Mouse (Mus musculus) limb, embryonic 13.5 days (tissue): ENCODE data around the gene Metap2. TPM values are rescaled to one million over a fixed set of nuclear protein-coding genes. Genes with fewer than 3 reads are reported as not detected.

Experiments
- ATAC-seq: fragments of 200-750 bp; cut with Nextera tagmentation; 2 replicates; pipeline ENCODE4 v1.8.0; 2017; ENCODE audit warnings: low read depth, moderate number of reproducible peaks, moderate TSS enrichment; ENCODE audit not compliant: low FRiP score
- H3K27ac ChIP-seq: fragments of 300-500 bp; sonication (generic); 2 replicates; pipeline ENCODE4 v1.5.1; 2015; ENCODE audit warnings: inconsistent platforms, mild to moderate bottlenecking, moderate library complexity
- H3K27me3 ChIP-seq: fragments of 300-500 bp; sonication (generic); 2 replicates; pipeline ENCODE4 v1.6.1; 2015; ENCODE audit warnings: mild to moderate bottlenecking, inconsistent platforms
- H3K36me3 ChIP-seq: fragments of 300-500 bp; sonication (generic); 2 replicates; pipeline ENCODE4 v1.6.1; 2015; ENCODE audit warnings: inconsistent platforms, mild to moderate bottlenecking, moderate library complexity
- H3K4me1 ChIP-seq: fragments of 300-500 bp; sonication (generic); 2 replicates; pipeline ENCODE4 v1.6.1; 2015; ENCODE audit warnings: inconsistent platforms
- H3K4me2 ChIP-seq: fragments of 300-500 bp; sonication (generic); replicated peaks from 2 replicates; pipeline ENCODE4 v1.6.1; 2015; ENCODE audit warnings: inconsistent platforms, mild to moderate bottlenecking, moderate library complexity
- H3K4me3 ChIP-seq: fragments of 300-500 bp; sonication (generic); 2 replicates; pipeline ENCODE4 v1.5.1; 2015; ENCODE audit warnings: moderate library complexity, mild to moderate bottlenecking, inconsistent platforms
- H3K9ac ChIP-seq: fragments of 300-500 bp; sonication (generic); 2 replicates; pipeline ENCODE4 v1.6.1; 2015; ENCODE audit warnings: mild to moderate bottlenecking, inconsistent platforms
- H3K9me3 ChIP-seq: fragments of 300-500 bp; sonication (generic); 2 replicates; pipeline ENCODE4 v1.6.1; 2016; ENCODE audit warnings: inconsistent platforms
- WGBS: fragments of 180-500 bp; shearing (Covaris S2); methylation state at CpG from one replicate; pipeline ENCODE4 v1.1.7; 2015; 5-methylcytosine and 5-hydroxymethylcytosine counted together
- polyA plus RNA-seq: library from polyadenylated mRNA; unstranded; fragments of >200 nt; fragmentation: Nextera tagmentation; extraction: Ambion mirVana; gene quantifications from 2 replicates; pipeline ENCODE4 v1.2.1, GENCODE M21; 2015

The Metap2 gene
- polyA plus RNA-seq, 1 experiment from 2014 or later, result 188 TPM

GRCm38 (mm10) chr10:93909015-93909414 lies 12.1 kb upstream of the Metap2 start:
- no peak overlapping the region for H3K9ac ChIP-seq
- no peaks in the 10 kb centered on the region for H3K27me3 ChIP-seq
- no peaks in the 10 kb centered on the region for H3K36me3 ChIP-seq
- no peak overlapping the region for H3K27ac ChIP-seq
- no peak overlapping the region for H3K4me2 ChIP-seq
- ATAC-seq, result no peak
- H3K9me3 ChIP-seq, result no peaks in the 10 kb centered on the region
- peaks cover 8% of the 10 kb centered on the region for H3K4me1 ChIP-seq
- WGBS, result 81% methylated on average over 1 of the region's 1 CpGs
- no peak overlapping the region for H3K4me3 ChIP-seq

DNA sequence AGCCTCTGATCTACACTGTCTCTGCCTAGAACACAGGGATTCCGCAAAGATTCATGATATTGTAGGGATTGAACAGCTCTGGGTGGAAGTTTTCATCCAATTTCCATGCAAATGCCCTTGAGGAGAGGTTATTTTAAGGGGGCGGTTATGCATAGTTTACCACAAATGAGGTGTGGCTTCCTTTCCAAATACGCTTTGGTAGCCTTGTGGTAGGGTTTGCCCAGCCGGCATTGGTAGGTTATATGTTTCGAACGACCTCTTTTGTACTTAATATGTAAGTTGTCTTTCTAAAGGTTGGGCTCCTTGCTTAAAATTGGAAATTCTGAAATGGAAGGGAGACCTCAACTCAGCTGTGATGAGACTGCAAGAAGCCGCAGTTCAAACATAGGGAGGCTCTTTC lies 11.6 kb upstream of the Metap2 start:
- Histone ChIP-seq H3K27me3 (no peaks in the 10 kb centered on the region), H3K36me3 (no peaks in the 10 kb centered on the region), H3K9ac (no peak overlapping the region), H3K4me3 (no peak overlapping the region), H3K4me2 (no peak overlapping the region), H3K9me3 (no peaks in the 10 kb centered on the region), H3K4me1 (peaks cover 8% of the 10 kb centered on the region), H3K27ac (no peak overlapping the region)
- ATAC-seq, result no peak
- WGBS, result 90% methylated on average over 7 of the region's 7 CpGs

GRCm38 (mm10) chr10:93907376-93907775 lies 10.5 kb upstream of the Metap2 start:
- Histone ChIP-seq H3K9ac (no peak overlapping the region), H3K9me3 (no peaks in the 10 kb centered on the region), H3K4me3 (no peak overlapping the region), H3K36me3 (no peaks in the 10 kb centered on the region), H3K4me2 (no peak overlapping the region), H3K27me3 (no peaks in the 10 kb centered on the region), H3K27ac (no peak overlapping the region), H3K4me1 (peaks cover 8% of the 10 kb centered on the region)
- 25% methylated on average over 10 of the region's 10 CpGs for WGBS
- no peak for ATAC-seq

DNA sequence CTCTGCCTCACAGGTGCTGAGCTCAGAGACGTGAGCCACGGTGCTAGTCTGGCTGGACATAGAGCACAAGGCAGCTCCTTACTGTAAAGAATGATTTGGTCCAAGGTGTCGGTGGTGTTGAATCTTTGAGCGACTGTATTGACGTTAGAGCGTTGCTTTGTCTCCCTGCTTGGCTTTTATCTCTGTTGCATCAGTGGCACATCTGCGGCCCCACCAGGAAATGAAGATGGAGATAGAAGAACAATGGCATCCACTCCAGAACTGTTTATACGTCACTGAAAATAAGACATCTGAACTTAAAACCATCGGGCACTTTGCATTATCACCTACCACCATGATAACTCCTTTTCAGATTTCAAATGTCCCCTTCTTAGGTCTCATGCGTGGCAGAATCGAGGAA lies 3.0 kb upstream of the Metap2 start:
- Histone ChIP-seq H3K9me3 (no peaks in the 10 kb centered on the region), H3K27me3 (no peaks in the 10 kb centered on the region), H3K4me1 (no peaks in the 10 kb centered on the region), H3K27ac (no peak overlapping the region), H3K4me3 (no peak overlapping the region), H3K36me3 (no peaks in the 10 kb centered on the region), H3K9ac (no peak overlapping the region), H3K4me2 (no peak overlapping the region)
- 86% methylated on average over 11 of the region's 11 CpGs for WGBS
- ATAC-seq, result no peak

DNA sequence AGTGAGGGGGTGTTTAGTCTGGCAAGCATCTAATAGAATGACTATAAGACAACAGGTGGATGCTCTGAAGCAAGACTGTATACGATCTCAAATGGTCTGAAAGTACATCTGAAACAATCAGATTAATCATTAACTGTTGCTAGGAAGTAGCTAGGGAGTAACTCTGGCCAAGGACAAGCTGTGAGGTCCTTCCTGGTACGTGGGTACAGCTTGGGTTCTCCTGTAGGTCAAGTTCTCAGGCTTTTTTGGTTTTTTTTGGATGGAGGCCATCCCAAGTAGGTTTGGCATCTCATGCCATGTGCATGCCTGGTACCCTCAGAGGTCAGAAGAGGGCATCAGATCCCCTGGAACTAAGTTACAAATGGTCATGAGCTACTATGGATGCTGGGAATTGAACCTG lies 2.4 kb upstream of the Metap2 start:
- Histone ChIP-seq H3K4me3 (no peak overlapping the region), H3K36me3 (no peaks in the 10 kb centered on the region), H3K27ac (no peak overlapping the region), H3K9ac (no peak overlapping the region), H3K27me3 (no peaks in the 10 kb centered on the region), H3K9me3 (no peaks in the 10 kb centered on the region), H3K4me1 (no peaks in the 10 kb centered on the region), H3K4me2 (no peak overlapping the region)
- WGBS, result 58% methylated on average over 2 of the region's 2 CpGs
- ATAC-seq, result no peak

DNA sequence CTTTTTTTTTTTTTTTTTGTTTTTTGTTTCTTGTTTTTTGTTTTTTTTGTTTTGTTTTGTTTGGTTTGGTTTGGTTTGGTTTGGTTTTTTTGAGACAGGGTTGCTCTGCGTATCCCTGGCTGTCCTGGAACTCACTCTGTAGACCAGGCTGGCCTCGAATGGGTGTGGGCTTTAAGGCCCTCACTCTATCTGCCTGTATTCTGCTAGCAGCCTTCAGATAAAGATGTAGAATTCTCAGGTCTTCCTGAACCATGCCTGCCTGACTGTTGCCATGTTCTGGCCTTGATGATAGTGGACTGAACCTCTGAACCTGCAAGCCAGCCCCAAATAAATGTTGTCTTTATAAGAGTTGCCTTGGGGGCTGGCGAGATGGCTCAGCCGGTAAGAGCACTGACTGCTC lies 4.3 kb downstream of the Metap2 start:
- H3K27ac ChIP-seq, result no peak overlapping the region
- no peak for ATAC-seq
- no peaks in the 10 kb centered on the region for H3K27me3 ChIP-seq
- H3K4me3 ChIP-seq, result no peak overlapping the region
- H3K36me3 ChIP-seq, result no peaks in the 10 kb centered on the region
- no peak overlapping the region for H3K9ac ChIP-seq
- WGBS, result 86% methylated on average over 4 of the region's 4 CpGs
- H3K4me1 ChIP-seq, result peaks cover 12% of the 10 kb centered on the region
- H3K4me2 ChIP-seq, result no peak overlapping the region
- no peaks in the 10 kb centered on the region for H3K9me3 ChIP-seq

- Histone ChIP-seq H3K4me2 (peak overlapping the region; percentile 92; the same call in 1 of the 2 replicates), H3K27ac (no peak overlapping the region), H3K4me3 (no peak overlapping the region), H3K9me3 (no peaks in the 10 kb centered on the region), H3K36me3 (peaks cover 10% of the 10 kb centered on the region), H3K4me1 (peaks cover 12% of the 10 kb centered on the region), H3K27me3 (no peaks in the 10 kb centered on the region), H3K9ac (no peak overlapping the region)
- ATAC-seq, result no peak
- WGBS, result 93% methylated on average over 1 of the region's 1 CpGs
Observed at GRCm38 (mm10) chr10:93891031-93891430, 5.9 kb downstream of the Metap2 start.

GRCm38 (mm10) chr10:93890565-93890964 lies 6.3 kb downstream of the Metap2 start:
- Histone ChIP-seq H3K36me3 (peaks cover 15% of the 10 kb centered on the region), H3K4me1 (peaks cover 12% of the 10 kb centered on the region), H3K27me3 (no peaks in the 10 kb centered on the region), H3K9ac (peak overlapping the region; percentile 96; the same call in 1 of the 2 replicates), H3K9me3 (no peaks in the 10 kb centered on the region), H3K27ac (no peak overlapping the region), H3K4me2 (peak overlapping the region; percentile 92), H3K4me3 (peak overlapping the region; percentile 99; the same call in 1 of the 2 replicates)
- no peak for ATAC-seq
- WGBS, result 72% methylated on average over 4 of the region's 4 CpGs

DNA sequence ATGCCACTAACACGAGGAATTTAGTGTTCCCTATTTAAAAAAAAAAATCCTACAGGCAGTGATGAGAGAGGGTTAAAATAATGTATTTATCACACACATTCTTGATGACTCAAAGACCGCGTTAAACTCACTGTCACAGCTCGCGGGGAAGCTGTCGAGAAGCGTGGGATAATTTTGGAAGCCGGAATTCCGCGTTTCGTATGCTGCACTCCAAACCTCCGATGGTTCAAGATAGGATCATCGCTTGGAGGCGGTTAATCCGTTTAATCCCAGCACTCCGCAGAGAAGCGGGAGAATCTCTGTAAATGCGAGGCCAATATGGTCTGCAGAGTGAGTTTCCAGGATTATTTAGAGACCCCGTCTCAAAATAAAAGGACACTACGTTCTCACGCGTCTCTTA lies 6.9 kb downstream of the Metap2 start:
- ATAC-seq, result no peak
- under 1% methylated on average over 22 of the region's 22 CpGs for WGBS
- Histone ChIP-seq H3K36me3 (peaks cover 21% of the 10 kb centered on the region), H3K27me3 (no peaks in the 10 kb centered on the region), H3K4me3 (peak overlapping the region; percentile 99), H3K4me2 (peak overlapping the region; percentile 92), H3K9ac (peak overlapping the region; percentile 96), H3K4me1 (peaks cover 12% of the 10 kb centered on the region), H3K9me3 (no peaks in the 10 kb centered on the region), H3K27ac (peak overlapping the region; percentile 85; the same call in 1 of the 2 replicates)

DNA sequence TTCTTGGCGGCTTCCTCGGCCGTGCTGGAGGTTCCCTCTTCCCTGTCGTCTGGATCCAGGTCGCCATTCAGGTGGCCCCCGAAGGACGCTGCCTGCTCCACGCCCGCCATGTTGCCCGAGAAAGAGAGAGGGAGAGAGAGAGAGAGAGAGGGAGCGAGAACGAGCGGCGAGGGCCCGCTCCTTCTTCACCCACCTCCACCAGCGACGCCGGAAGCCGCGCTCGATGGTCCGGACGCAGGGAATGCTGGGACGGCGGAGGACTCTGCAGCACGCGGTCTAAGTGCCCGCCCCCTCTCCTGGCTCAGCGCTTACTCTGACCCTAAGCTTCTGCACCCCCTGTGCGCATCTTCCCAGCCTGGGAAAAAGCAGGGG lies 7.3 kb downstream of the Metap2 start:
- Histone ChIP-seq H3K4me1 (peaks cover 12% of the 10 kb centered on the region), H3K27ac (peak overlapping the region; percentile 85), H3K4me2 (peak overlapping the region; percentile 92), H3K36me3 (peaks cover 25% of the 10 kb centered on the region), H3K4me3 (peak overlapping the region; percentile 99), H3K9ac (peak overlapping the region; percentile 96), H3K9me3 (no peaks in the 10 kb centered on the region), H3K27me3 (no peaks in the 10 kb centered on the region)
- 0% methylated on average over 20 of the region's 30 CpGs for WGBS
- peak; percentile 98 for ATAC-seq

DNA sequence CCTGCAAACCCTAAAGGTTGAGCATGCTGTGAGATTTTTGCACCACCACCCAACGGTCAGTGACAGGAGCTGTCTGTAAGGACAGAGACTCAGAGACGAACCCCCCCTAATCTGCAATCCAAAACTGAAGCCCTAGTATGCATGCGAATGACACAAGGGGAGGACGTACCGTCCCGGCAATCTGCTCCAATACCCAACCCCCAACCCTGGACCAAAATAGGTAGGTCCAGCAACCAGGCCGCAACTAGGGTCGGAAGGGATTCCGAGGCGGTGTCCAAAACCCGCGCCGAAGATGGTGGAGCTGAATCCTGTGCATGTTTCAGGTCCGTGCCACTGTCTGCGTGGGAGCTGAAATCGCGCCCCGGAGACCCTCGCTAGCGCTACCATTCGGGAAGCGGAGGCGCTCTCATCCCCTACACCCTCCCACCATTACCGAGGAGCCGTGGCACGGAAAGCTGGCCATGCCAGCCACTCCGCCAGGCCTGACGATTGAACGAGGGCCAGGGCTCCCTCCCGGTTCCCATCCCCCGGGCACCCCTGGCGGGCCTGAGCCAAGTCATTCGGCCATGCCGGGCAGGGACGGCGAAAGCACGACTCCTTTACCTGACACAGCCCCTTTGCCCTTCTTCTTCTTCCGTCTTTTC lies 7.8 kb downstream of the Metap2 start:
- Histone ChIP-seq H3K27me3 (no peaks in the 10 kb centered on the region), H3K4me3 (peak overlapping the region; percentile 99), H3K4me2 (peak overlapping the region; percentile 92), H3K27ac (peak overlapping the region; percentile 85), H3K36me3 (peaks cover 30% of the 10 kb centered on the region), H3K9ac (peak overlapping the region; percentile 96), H3K4me1 (peaks cover 12% of the 10 kb centered on the region), H3K9me3 (no peaks in the 10 kb centered on the region)
- under 1% methylated on average over 37 of the region's 38 CpGs for WGBS
- peak; percentile 46 for ATAC-seq

DNA sequence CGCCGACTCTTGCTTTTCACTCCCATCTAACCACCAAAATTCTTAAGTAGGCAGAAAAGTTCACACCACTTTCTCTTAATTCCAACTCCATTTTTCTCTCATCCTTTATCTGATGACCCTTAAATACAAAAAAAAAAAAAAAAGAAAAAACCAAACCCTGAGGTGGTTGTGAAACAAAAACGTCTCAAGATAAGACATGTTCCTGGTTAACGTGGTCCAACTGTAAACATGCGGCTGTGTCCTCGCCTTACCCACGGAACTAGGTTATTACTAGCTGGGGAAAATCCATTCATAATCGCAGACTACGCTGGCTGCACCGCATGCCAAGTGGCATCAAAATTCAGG lies 8.3 kb downstream of the Metap2 start:
- Histone ChIP-seq H3K27ac (no peak overlapping the region), H3K9me3 (no peaks in the 10 kb centered on the region), H3K4me2 (peak overlapping the region; percentile 92), H3K36me3 (peaks cover 35% of the 10 kb centered on the region), H3K9ac (peak overlapping the region; percentile 96), H3K4me3 (peak overlapping the region; percentile 99), H3K27me3 (no peaks in the 10 kb centered on the region), H3K4me1 (peaks cover 12% of the 10 kb centered on the region)
- WGBS, result 17% methylated on average over 10 of the region's 10 CpGs
- ATAC-seq, result no peak

DNA sequence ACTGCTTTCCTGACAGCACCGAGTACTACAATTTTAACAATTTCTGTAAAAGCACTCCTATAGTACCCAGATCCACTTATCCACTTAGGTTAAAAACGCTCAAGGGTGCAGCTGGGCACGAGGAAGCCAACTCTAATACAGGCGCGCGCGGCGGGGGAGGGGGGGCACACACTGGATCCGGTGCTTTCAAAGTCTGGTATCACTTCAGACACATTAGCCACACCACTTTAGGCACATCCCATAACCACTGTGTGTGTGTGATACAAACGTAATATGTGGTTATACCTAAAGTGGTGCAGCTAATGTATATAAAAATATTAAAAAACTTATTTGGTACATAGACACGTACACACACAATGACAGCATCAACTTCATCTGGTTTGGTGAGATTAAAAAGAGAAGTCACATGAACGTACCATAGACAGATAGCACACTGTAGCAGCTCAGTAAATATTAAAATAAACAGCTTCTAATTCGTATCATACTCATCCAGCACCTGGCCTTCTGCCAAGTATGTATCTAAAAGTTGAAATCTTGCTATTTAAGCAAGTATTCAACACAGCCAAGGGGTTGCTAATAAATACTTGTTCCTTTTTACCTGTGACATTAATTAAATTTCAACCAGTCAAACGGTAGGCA lies 10.9 kb downstream of the Metap2 start:
- Histone ChIP-seq H3K27ac (no peak overlapping the region), H3K9ac (no peak overlapping the region), H3K27me3 (no peaks in the 10 kb centered on the region), H3K4me2 (no peak overlapping the region), H3K9me3 (no peaks in the 10 kb centered on the region), H3K36me3 (peaks cover 44% of the 10 kb centered on the region), H3K4me1 (peaks cover 12% of the 10 kb centered on the region), H3K4me3 (no peak overlapping the region)
- no peak for ATAC-seq
- 93% methylated on average over 14 of the region's 14 CpGs for WGBS
